Mouse (Mus musculus) kidney, adult 2 months (tissue): ENCODE results near the gene Cldn18. TPM values are rescaled to one million over a fixed set of nuclear protein-coding genes. Genes with fewer than 3 reads are reported as not detected.

Experiments
- DNase-seq: peaks from one replicate; pipeline ENCODE4 v3.0.0; 2021
- H3K27ac ChIP-seq: fragments of 200-500 bp; 2 replicates; pipeline ENCODE4 v1.5.1; 2012; ENCODE audit warnings: low read depth, low read length, control low read depth, inconsistent platforms; ENCODE audit not compliant: insufficient read depth
- H3K27me3 ChIP-seq: fragments of 200-500 bp; replicated peaks from 2 replicates; pipeline ENCODE4 v1.6.1; 2012; ENCODE audit warnings: mild to moderate bottlenecking, moderate library complexity, low read length, inconsistent platforms; ENCODE audit not compliant: control insufficient read depth, insufficient read depth
- H3K36me3 ChIP-seq: fragments of 200-500 bp; 2 replicates; pipeline ENCODE4 v1.6.1; 2012; ENCODE audit warnings: mild to moderate bottlenecking, moderate library complexity, low read length, inconsistent platforms; ENCODE audit not compliant: control insufficient read depth, insufficient read depth
- H3K4me1 ChIP-seq: fragments of 200-500 bp; 2 replicates; pipeline ENCODE4 v1.6.1; 2011; ENCODE audit warnings: low read length; ENCODE audit not compliant: control insufficient read depth, insufficient read depth
- H3K4me3 ChIP-seq: fragments of 200-500 bp; 2 replicates; pipeline ENCODE4 v1.5.1; 2011; ENCODE audit warnings: mild to moderate bottlenecking, low read depth, low read length, control low read depth; ENCODE audit not compliant: insufficient read depth
- CTCF ChIP-seq: fragments of 200-500 bp; conservative IDR thresholded peaks from 2 replicates; pipeline ENCODE4 v1.5.1; 2011; ENCODE audit warnings: low read depth, mild to moderate bottlenecking, control low read depth, low read length, moderate library complexity, mixed read lengths; ENCODE audit not compliant: insufficient read depth, insufficient read length
- POLR2A ChIP-seq: fragments of 200-500 bp; IDR thresholded peaks from one replicate; pipeline ENCODE4 v1.6.1; 2011; ENCODE audit warnings: low read depth, low read length, control low read depth
- WGBS: fragments of 180-500 bp; shearing (Covaris S2); methylation state at CpG from one replicate; pipeline ENCODE4 v1.1.7; 2018; 5-methylcytosine and 5-hydroxymethylcytosine counted together
- polyA plus RNA-seq: library from polyadenylated mRNA; depleted of rRNA; stranded (reverse); fragments of >200 nt; gene quantifications from 2 replicates; pipeline ENCODE4 v1.2.3, GENCODE M21; 2012; rRNA removed

Gene Cldn18
- 0.08 and 0.11 TPM in 2 replicates for polyA plus RNA-seq

- 92% methylated on average over 14 of the region's 14 CpGs for WGBS
- Histone ChIP-seq H3K27ac (no peak within 1 kb of the TSS), H3K36me3 (no peaks in the 10 kb centered on the region), H3K27me3 (no peaks in the 10 kb centered on the region), H3K4me1 (no peaks in the 10 kb centered on the region), H3K4me3 (no peak within 1 kb of the TSS)
- TF ChIP-seq POLR2A = no peak
- no peak for DNase-seq
Observed at GRCm38 (mm10) chr9:99717134-99717533, at the start of gene Cldn18. Gene Cldn18 (minus strand): TSS chr9:99717267.

- DNase-seq = peak; percentile 20
- Histone ChIP-seq H3K4me1 (no peaks in the 10 kb centered on the region), H3K36me3 (no peaks in the 10 kb centered on the region), H3K27ac (no peak overlapping the region), H3K27me3 (no peaks in the 10 kb centered on the region), H3K4me3 (no peak overlapping the region)
- TF ChIP-seq POLR2A (no peak), CTCF (no peak; the same call in 1 of the 2 replicates)
- 55% methylated on average over 6 of the region's 6 CpGs for WGBS
Observed at GRCm38 (mm10) chr9:99763530-99763929, 46.5 kb upstream of the Cldn18 start.

- 75% methylated on average over 4 of the region's 4 CpGs for WGBS
- peak; percentile 9 for DNase-seq
- TF ChIP-seq POLR2A (no peak), CTCF (no peak; the same call in 1 of the 2 replicates)
- no peak overlapping the region for H3K4me3 ChIP-seq
- no peaks in the 10 kb centered on the region for H3K27me3 ChIP-seq
- H3K4me1 ChIP-seq = no peaks in the 10 kb centered on the region
- H3K36me3 ChIP-seq = no peaks in the 10 kb centered on the region
- no peak overlapping the region for H3K27ac ChIP-seq
Observed at GRCm38 (mm10) chr9:99750272-99750671, 33.2 kb upstream of the Cldn18 start.

- TF ChIP-seq POLR2A = no peak
- H3K4me3 ChIP-seq = no peak overlapping the region
- DNase-seq = no peak
- H3K36me3 ChIP-seq = no peaks in the 10 kb centered on the region
- no peaks in the 10 kb centered on the region for H3K4me1 ChIP-seq
- WGBS = 92% methylated on average over 1 of the region's 1 CpGs
- no peaks in the 10 kb centered on the region for H3K27me3 ChIP-seq
- H3K27ac ChIP-seq = no peak overlapping the region
Observed at GRCm38 (mm10) chr9:99748279-99748678, 31.2 kb upstream of the Cldn18 start.

GRCm38 (mm10) chr9:99747731-99748130 lies 30.7 kb upstream of the Cldn18 start:
- Histone ChIP-seq H3K36me3 (no peaks in the 10 kb centered on the region), H3K27me3 (no peaks in the 10 kb centered on the region), H3K4me3 (no peak overlapping the region), H3K4me1 (no peaks in the 10 kb centered on the region), H3K27ac (no peak overlapping the region)
- 45% methylated on average over 4 of the region's 4 CpGs for WGBS
- DNase-seq = no peak
- TF ChIP-seq CTCF = no peak

- Histone ChIP-seq H3K36me3 (no peaks in the 10 kb centered on the region), H3K4me1 (no peaks in the 10 kb centered on the region), H3K27ac (no peak overlapping the region), H3K4me3 (no peak overlapping the region), H3K27me3 (no peaks in the 10 kb centered on the region)
- WGBS = 56% methylated on average over 5 of the region's 5 CpGs
- DNase-seq = no peak
- TF ChIP-seq CTCF (no peak), POLR2A (no peak)
Observed at GRCm38 (mm10) chr9:99744548-99744947, 27.5 kb upstream of the Cldn18 start.

- Histone ChIP-seq H3K4me1 (no peaks in the 10 kb centered on the region), H3K36me3 (no peaks in the 10 kb centered on the region), H3K4me3 (no peak overlapping the region), H3K27ac (no peak overlapping the region), H3K27me3 (no peaks in the 10 kb centered on the region)
- TF ChIP-seq CTCF = peak; percentile 64
- TF ChIP-seq POLR2A = no peak
- 33% methylated on average over 15 of the region's 15 CpGs for WGBS
- DNase-seq = peak; percentile 72
Observed at GRCm38 (mm10) chr9:99729943-99730646, 13.0 kb upstream of the Cldn18 start.

- H3K4me1 ChIP-seq = no peaks in the 10 kb centered on the region
- no peaks in the 10 kb centered on the region for H3K36me3 ChIP-seq
- WGBS = 32% methylated on average over 11 of the region's 11 CpGs
- H3K4me3 ChIP-seq = no peak overlapping the region
- TF ChIP-seq CTCF (no peak), POLR2A (no peak)
- H3K27me3 ChIP-seq = no peaks in the 10 kb centered on the region
- H3K27ac ChIP-seq = no peak overlapping the region
- peak; percentile 55 for DNase-seq
Observed at GRCm38 (mm10) chr9:99727819-99728218, 10.8 kb upstream of the Cldn18 start.
